Comparison of ENCODE assay signal across 8 mouse cellular contexts in the genomic region with DNA sequence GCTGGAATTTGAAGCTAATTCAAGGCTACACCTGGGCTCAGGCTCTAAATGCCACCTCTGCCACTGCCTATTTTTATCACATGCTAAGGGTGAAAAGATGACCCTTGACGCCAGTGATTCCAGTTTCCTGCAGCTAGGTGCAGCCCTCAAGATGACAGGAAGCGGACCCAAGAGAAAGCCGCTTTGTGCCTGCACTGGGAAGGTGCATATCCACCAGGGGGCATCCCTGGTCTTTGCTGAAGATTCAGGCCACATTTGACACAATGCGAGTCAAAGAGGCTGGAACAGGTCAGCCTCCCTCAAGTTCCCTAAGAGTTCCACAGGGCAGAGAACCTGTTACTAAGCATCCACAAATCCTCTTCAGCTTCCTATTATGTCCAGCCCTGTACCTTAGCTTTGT. TPM values are rescaled to one million over a fixed set of nuclear protein-coding genes. Genes with fewer than 3 reads are reported as not detected.
DNase-seq lines count a peak whose midpoint lies in the region; ATAC-seq and TF ChIP-seq lines count a peak whose summit lies in the region.

No protein-coding gene starts in this region.

- peak; percentile 74 for ATAC-seq in heart, postnatal 0 days (ENCODE audit: insufficient read depth, low read depth)
- peak; percentile 69 for ATAC-seq in lung, embryonic 14.5 days (ENCODE audit: insufficient read depth)

- no peak for TF ChIP-seq EP300 in heart, postnatal 0 days (IDR thresholded peaks at IDR 0.05; ENCODE audit: low read depth)

- 16% methylated on average over 4 of the region's 4 CpGs for WGBS in heart, postnatal 0 days
- WGBS in lung, embryonic 14.5 days, result 12% methylated on average over 4 of the region's 4 CpGs

- no peaks in the 10 kb centered on the region for H3K9me3 ChIP-seq in E14TG2a.4 (ENCODE audit: low read length)
- no peaks in the 10 kb centered on the region for H3K9me3 ChIP-seq in heart, postnatal 0 days (replicated peaks; ENCODE audit: control insufficient read depth, low read length)
- H3K9me3 ChIP-seq in lung, embryonic 14.5 days (ENCODE audit: low read depth, low read length), result no peaks in the 10 kb centered on the region

- TF ChIP-seq CTCF in E14TG2a.4 (conservative IDR thresholded peaks at IDR 0.05; ENCODE audit: low read length), result peak; percentile 76
- peak; percentile 89 for TF ChIP-seq CTCF in heart, postnatal 0 days (IDR thresholded peaks at IDR 0.05; ENCODE audit: low read depth)
- peak; percentile 90 for TF ChIP-seq CTCF in lung, embryonic 14.5 days (IDR thresholded peaks at IDR 0.05; ENCODE audit: low read depth)

- no peaks in the 10 kb centered on the region for H3K27me3 ChIP-seq in E14TG2a.4 (ENCODE audit: insufficient read depth, low read length)
- no peaks in the 10 kb centered on the region for H3K27me3 ChIP-seq in heart, postnatal 0 days (ENCODE audit: control insufficient read depth, insufficient read depth, low read length)
- H3K27me3 ChIP-seq in lung, embryonic 14.5 days (ENCODE audit: insufficient read depth, low read length), result no peaks in the 10 kb centered on the region

- no peak overlapping the region for H3K27ac ChIP-seq in heart, postnatal 0 days (ENCODE audit: low read depth)
- H3K27ac ChIP-seq in lung, embryonic 14.5 days (ENCODE audit: low read depth), result no peak overlapping the region

- H3K9ac ChIP-seq in heart, postnatal 0 days (replicated peaks; ENCODE audit: low read depth, low read length), result no peak overlapping the region
- H3K9ac ChIP-seq in lung, embryonic 14.5 days, result no peak overlapping the region

- H3K4me3 ChIP-seq in E14TG2a.4 (replicated peaks; ENCODE audit: low read length), result peak overlapping the region; percentile 59
- H3K4me3 ChIP-seq in heart, postnatal 0 days (ENCODE audit: low read depth, low read length), result no peak overlapping the region
- no peak overlapping the region for H3K4me3 ChIP-seq in lung, embryonic 14.5 days (ENCODE audit: low read depth, low read length)

- H3K4me2 ChIP-seq in heart, postnatal 0 days (ENCODE audit: low read depth, low read length), result no peak overlapping the region
- H3K4me2 ChIP-seq in lung, embryonic 14.5 days, result no peak overlapping the region

- DNase-seq in adrenal gland, adult 18-20 months (ENCODE audit: low spot score in 2 of 2), result peak; percentile 61 to 68
- DNase-seq in embryo, embryonic 11 days, result peak; percentile 87
- DNase-seq in heart, postnatal 0 days (ENCODE audit: low spot score), result peak; percentile 81
- DNase-seq in layer of hippocampus, adult 11-12 months (ENCODE audit: low spot score), result peak; percentile 86
- peak; percentile 88 for DNase-seq in lung, embryonic 14.5 days
- peak; percentile 64 to 76 for DNase-seq in right cerebral cortex, postnatal 10 days (ENCODE audit: low spot score in 2 of 2)
- peak; percentile 71 to 78 for DNase-seq in urinary bladder, postnatal 36 days (ENCODE audit: low spot score in 2 of 2)

- peaks cover 44% of the 10 kb centered on the region for H3K4me1 ChIP-seq in E14TG2a.4 (replicated peaks; ENCODE audit: low read depth, low read length)
- H3K4me1 ChIP-seq in heart, postnatal 0 days (ENCODE audit: control insufficient read depth, insufficient read depth), result no peaks in the 10 kb centered on the region
- H3K4me1 ChIP-seq in lung, embryonic 14.5 days (ENCODE audit: insufficient read depth), result no peaks in the 10 kb centered on the region

- H3K36me3 ChIP-seq in E14TG2a.4 (ENCODE audit: insufficient read depth, low read length), result peaks cover 69% of the 10 kb centered on the region
- H3K36me3 ChIP-seq in heart, postnatal 0 days (replicated peaks; ENCODE audit: control insufficient read depth, insufficient read depth, low read length), result no peaks in the 10 kb centered on the region
- 0 out of 2 replicates have a peak, but pooled peaks cover 2% of the 10 kb centered on the region for H3K36me3 ChIP-seq in lung, embryonic 14.5 days (ENCODE audit: insufficient read depth)

RNA-seq across cellular contexts. Expression of gene Kdm2b, which starts 21.3 kb away (rescaled TPM):
- 10 to 100 TPM; 13.0 to 13.7 TPM for total RNA-seq in adrenal gland, adult 18-20 months (2021)
- total RNA-seq in heart, postnatal 0 days (2014; rRNA removed; ENCODE audit: low replicate concordance), result 29.3 and 38.8 TPM in 2 replicates
- polyA plus RNA-seq in heart, postnatal 0 days (2015; fragmentation: Nextera tagmentation; extraction: Ambion mirVana), result 12.4 and 14.7 TPM in 2 replicates
- polyA plus RNA-seq in lung, embryonic 14.5 days (2014; fragmentation: Nextera tagmentation; extraction: Ambion mirVana), result 38.5 and 46.7 TPM in 2 replicates

RNA-seq across cellular contexts. Expression of gene Orai1, which starts 46.6 kb away (rescaled TPM):
- total RNA-seq in adrenal gland, adult 18-20 months (2021), result 10 to 100 TPM; 10.1 to 11.0 TPM
- total RNA-seq in heart, postnatal 0 days (2014; rRNA removed; ENCODE audit: low replicate concordance), result 23.9 and 43.4 TPM in 2 replicates
- polyA plus RNA-seq in heart, postnatal 0 days (2015; fragmentation: Nextera tagmentation; extraction: Ambion mirVana), result 18.7 and 21.2 TPM in 2 replicates
- polyA plus RNA-seq in lung, embryonic 14.5 days (2014; fragmentation: Nextera tagmentation; extraction: Ambion mirVana), result 16.8 and 18.2 TPM in 2 replicates
